In the genomic region with DNA sequence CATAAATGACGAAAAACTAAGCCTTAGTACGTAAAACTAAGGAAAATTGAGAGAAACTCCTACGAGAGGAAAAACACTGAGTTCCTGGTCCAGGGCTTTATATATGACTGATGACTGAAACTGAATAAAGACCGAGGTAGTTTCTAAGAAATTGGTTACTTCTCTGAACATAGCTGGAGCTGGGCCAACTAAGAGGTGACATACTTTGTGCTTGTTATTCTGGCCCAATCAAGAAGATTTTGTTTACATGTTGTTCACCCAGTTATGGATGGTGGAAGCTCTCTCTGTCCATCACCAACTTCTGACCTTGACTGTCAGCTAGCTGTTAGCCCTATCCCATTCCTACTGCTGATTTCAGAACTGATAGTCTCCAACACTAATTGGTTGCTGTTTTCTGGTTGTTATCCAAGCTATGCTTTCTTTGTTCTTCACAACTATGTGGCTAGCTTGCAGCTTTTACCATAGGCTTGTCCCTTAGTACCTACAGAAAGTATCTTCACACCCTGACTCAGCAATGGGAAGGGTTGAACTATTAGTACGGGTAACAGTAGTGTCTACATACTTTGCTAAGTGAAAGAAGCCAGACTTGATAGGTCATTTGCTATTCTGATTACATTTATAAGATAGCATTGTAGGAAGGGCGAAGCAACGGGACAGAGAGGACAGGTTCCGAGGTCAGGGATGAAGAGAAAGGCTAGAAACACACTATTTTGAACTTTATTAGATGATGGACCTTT, we compare ENCODE assay signal across 19 mouse cellular contexts.
"Had no signal": no experiment of that assay in that cellular context is flagged by ENCODE, and none has a peak within 500 bp of the region (broad histone marks: within the 10 kb centered on the region; RNA-seq: fewer than 3 reads in every experiment).

No protein-coding gene starts in this region.

- H3K27me3 ChIP-seq: limb, embryonic 12.5 days; limb, embryonic 15.5 days; midbrain, embryonic 12.5 days; midbrain, embryonic 15.5 days; neural tube, embryonic 12.5 days; neural tube, embryonic 15.5 days; stomach, embryonic 15.5 days had no signal

- H3K27ac ChIP-seq: limb, embryonic 12.5 days; limb, embryonic 15.5 days; liver, embryonic 14.5 days; macrophage; midbrain, embryonic 12.5 days; midbrain, embryonic 15.5 days; neural tube, embryonic 12.5 days; neural tube, embryonic 15.5 days; stomach, embryonic 15.5 days had no signal

- DNase-seq: kidney, adult 2 months; kidney, postnatal 10 days; kidney, postnatal 4 days; left cerebral cortex, postnatal 4 days; lung, adult 2 months; right cerebral cortex, postnatal 25 days; spleen, adult 18-20 months; thymus, adult 18-20 months; thymus, postnatal 36 days had no signal

- H3K4me1 ChIP-seq: limb, embryonic 12.5 days; limb, embryonic 15.5 days; midbrain, embryonic 12.5 days; midbrain, embryonic 15.5 days; neural tube, embryonic 12.5 days; neural tube, embryonic 15.5 days; stomach, embryonic 15.5 days had no signal

- H3K4me3 ChIP-seq: limb, embryonic 12.5 days; limb, embryonic 15.5 days; midbrain, embryonic 12.5 days; midbrain, embryonic 15.5 days; neural tube, embryonic 12.5 days; neural tube, embryonic 15.5 days; stomach, embryonic 15.5 days had no signal

- H3K9ac ChIP-seq: limb, embryonic 12.5 days; limb, embryonic 15.5 days; liver, embryonic 14.5 days; midbrain, embryonic 12.5 days; midbrain, embryonic 15.5 days; neural tube, embryonic 12.5 days; neural tube, embryonic 15.5 days; stomach, embryonic 15.5 days had no signal

- H3K4me2 ChIP-seq: limb, embryonic 12.5 days; limb, embryonic 15.5 days; midbrain, embryonic 12.5 days; midbrain, embryonic 15.5 days; neural tube, embryonic 12.5 days; neural tube, embryonic 15.5 days; stomach, embryonic 15.5 days had no signal

- ATAC-seq: intestine, postnatal 0 days; midbrain, embryonic 15.5 days had no signal

- H3K9me3 ChIP-seq: limb, embryonic 12.5 days; limb, embryonic 15.5 days; midbrain, embryonic 12.5 days; midbrain, embryonic 15.5 days; neural tube, embryonic 12.5 days; neural tube, embryonic 15.5 days; stomach, embryonic 15.5 days had no signal

- H3K36me3 ChIP-seq: limb, embryonic 12.5 days; limb, embryonic 15.5 days; midbrain, embryonic 12.5 days; midbrain, embryonic 15.5 days; neural tube, embryonic 12.5 days; neural tube, embryonic 15.5 days; stomach, embryonic 15.5 days had no signal
